Mouse (Mus musculus) stomach, postnatal 0 days (tissue): ENCODE results near the gene Hspa12a.

Experiments used
- CTCF ChIP-seq: IDR thresholded peaks from 2 replicates; pipeline ENCODE4 v1.5.1; 2016; ENCODE audit warnings: antibody characterized with exemption, low read depth, mild to moderate bottlenecking, moderate library complexity
- EP300 ChIP-seq: optimal IDR thresholded peaks from 2 replicates; pipeline ENCODE3; 2016; ENCODE audit warnings: antibody characterized with exemption

- TF ChIP-seq CTCF = no peak
- TF ChIP-seq EP300 = no peak
Observed at GRCm38 (mm10) chr19:58767329-58767728, 176.1 kb downstream of the Hspa12a start.
